Mouse (Mus musculus) CH12.LX (cell line): ENCODE results near the gene Cisd3.

ENCODE experiments used
- CTCF ChIP-seq, 2 experiments: IDR thresholded peaks in 1 of 2; conservative IDR thresholded peaks in 1 of 2; 2 replicates each; pipeline ENCODE4 v1.5.1; 2011 to 2012; ENCODE audit warnings: low read depth in 2 of 2, low read length in 2 of 2, improper control_type of control experiment in 1 of 2, inconsistent platforms in 1 of 2, mild to moderate bottlenecking in 1 of 2, moderate library complexity in 1 of 2
- E2F4 ChIP-seq: IDR thresholded peaks from 2 replicates; pipeline ENCODE4 v1.6.1; 2011; ENCODE audit warnings: low read depth, low read length, improper control_type of control experiment; ENCODE audit not compliant: insufficient replicate concordance
- ELF1 ChIP-seq: IDR thresholded peaks from 2 replicates; pipeline ENCODE4 v1.6.1; 2014; ENCODE audit warnings: low read depth, mild to moderate bottlenecking, inconsistent platforms, low read length, improper control_type of control experiment
- MXI1 ChIP-seq: IDR thresholded peaks from 2 replicates; pipeline ENCODE4 v1.6.1; 2011; ENCODE audit warnings: mild to moderate bottlenecking, low read depth, low read length, improper control_type of control experiment
- RCOR1 ChIP-seq: conservative IDR thresholded peaks from 2 replicates; pipeline ENCODE4 v1.6.1; 2012; ENCODE audit warnings: low read depth, mild to moderate bottlenecking, inconsistent platforms, low read length, improper control_type of control experiment
- SMC3 ChIP-seq: IDR thresholded peaks from 2 replicates; pipeline ENCODE4 v1.6.1; 2011; ENCODE audit warnings: low read depth, low read length, improper control_type of control experiment
- USF1 ChIP-seq: IDR thresholded peaks from 2 replicates; pipeline ENCODE4 v1.6.1; 2014; ENCODE audit warnings: low read depth, mild to moderate bottlenecking, inconsistent platforms, low read length, improper control_type of control experiment

DNA sequence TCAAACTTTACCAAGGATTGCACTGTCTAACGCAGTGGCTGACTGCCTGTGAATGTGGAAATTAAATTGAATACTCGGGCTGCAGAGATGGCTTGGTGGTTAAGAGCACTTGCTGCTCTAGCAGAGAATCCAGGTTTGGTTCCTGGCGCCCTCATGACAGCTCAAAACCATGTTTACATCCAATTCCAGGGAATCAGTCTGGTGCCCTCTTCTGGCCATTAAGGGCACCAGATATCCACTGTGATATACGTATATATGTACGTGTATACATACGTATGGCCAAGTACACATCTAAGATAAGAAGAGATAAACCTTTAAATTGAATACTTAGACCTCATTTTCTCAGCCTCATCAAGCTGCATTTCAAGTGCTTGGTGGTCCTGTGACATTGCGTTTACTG lies 19.4 kb upstream of the Cisd3 start:
- peak in 1 of 2 experiments; percentile 63; a peak in 2 of 4 replicates for TF ChIP-seq CTCF (conservative IDR thresholded peaks at IDR 0.05 in 1 of 2, IDR thresholded peaks at IDR 0.05 in 1 of 2; ENCODE audit: low read depth in 2 of 2, low read length in 2 of 2)
- no peak for TF ChIP-seq RCOR1
- no peak for TF ChIP-seq ELF1
- no peak for TF ChIP-seq E2F4
- TF ChIP-seq USF1, result no peak
- no peak for TF ChIP-seq MXI1
- TF ChIP-seq SMC3, result peak; percentile 59
